Mouse (Mus musculus): ENCODE measurements around the gene Gmnc. TPM values are rescaled to one million over a fixed set of nuclear protein-coding genes. Genes with fewer than 3 reads are reported as not detected.

The Gmnc gene
- polyA plus RNA-seq, 1 experiment from 2014 or later = 0.06 TPM

GRCm38 (mm10) chr16:26985796-26986195, 5.7 kb downstream of the Gmnc start:
- 71% methylated on average over 1 of the region's 1 CpGs for WGBS
- Histone ChIP-seq H3K9ac (ENCODE audit: low read length) (no peak overlapping the region), H3K9me3 (replicated peaks; ENCODE audit: control insufficient read depth, low read length) (no peaks in the 10 kb centered on the region), H3K27me3 (ENCODE audit: control insufficient read depth, insufficient read depth, low read length) (no peaks in the 10 kb centered on the region), H3K4me3 (replicated peaks; ENCODE audit: low read length) (no peak overlapping the region), H3K4me1 (ENCODE audit: control insufficient read depth, insufficient read depth, low read length) (no peaks in the 10 kb centered on the region), H3K4me2 (ENCODE audit: low read depth, low read length) (no peak overlapping the region), H3K36me3 (ENCODE audit: control insufficient read depth, insufficient read depth, low read length) (no peaks in the 10 kb centered on the region), H3K27ac (ENCODE audit: low read length) (no peak overlapping the region)
- ATAC-seq (ENCODE audit: insufficient read depth, low FRiP score) = no peak

- Histone ChIP-seq H3K27me3 (ENCODE audit: control insufficient read depth, insufficient read depth, low read length) (no peaks in the 10 kb centered on the region), H3K36me3 (ENCODE audit: control insufficient read depth, insufficient read depth, low read length) (no peaks in the 10 kb centered on the region)
Measured at GRCm38 (mm10) chr16:26982112-26982511, 9.3 kb downstream of the Gmnc start.

GRCm38 (mm10) chr16:26967967-26968366, 23.5 kb downstream of the Gmnc start:
- Histone ChIP-seq H3K9me3 (replicated peaks; ENCODE audit: control insufficient read depth, low read length) (no peaks in the 10 kb centered on the region), H3K4me1 (ENCODE audit: control insufficient read depth, insufficient read depth, low read length) (0 out of 2 replicates have a peak, but pooled peaks cover 4% of the 10 kb centered on the region), H3K9ac (ENCODE audit: low read length) (peak overlapping the region; percentile 35; the same call in 1 of the 2 replicates), H3K4me2 (ENCODE audit: low read depth, low read length) (peak overlapping the region; percentile 56), H3K27ac (ENCODE audit: low read length) (no peak overlapping the region), H3K36me3 (ENCODE audit: control insufficient read depth, insufficient read depth, low read length) (no peaks in the 10 kb centered on the region), H3K4me3 (replicated peaks; ENCODE audit: low read length) (peak overlapping the region; percentile 30), H3K27me3 (ENCODE audit: control insufficient read depth, insufficient read depth, low read length) (peaks cover 4% of the 10 kb centered on the region; the same call in 1 of the 2 replicates)
- peak; percentile 66; the same call in 1 of the 2 replicates for ATAC-seq (ENCODE audit: insufficient read depth, low FRiP score)
- under 1% methylated on average over 28 of the region's 28 CpGs for WGBS

More at GRCm38 (mm10) chr16:26982112-26982511, 9.3 kb downstream of the Gmnc start:
- no peak overlapping the region for H3K9ac ChIP-seq (ENCODE audit: low read length)
- WGBS = 31% methylated on average over 3 of the region's 3 CpGs
- H3K4me1 ChIP-seq (ENCODE audit: control insufficient read depth, insufficient read depth, low read length) = no peaks in the 10 kb centered on the region
- H3K4me2 ChIP-seq (ENCODE audit: low read depth, low read length) = no peak overlapping the region
- ATAC-seq (ENCODE audit: insufficient read depth, low FRiP score) = no peak
- no peak overlapping the region for H3K4me3 ChIP-seq (replicated peaks; ENCODE audit: low read length)
- H3K9me3 ChIP-seq (replicated peaks; ENCODE audit: control insufficient read depth, low read length) = no peaks in the 10 kb centered on the region
- H3K27ac ChIP-seq (ENCODE audit: low read length) = no peak overlapping the region

GRCm38 (mm10) chr16:26966830-26967229, 24.6 kb downstream of the Gmnc start:
- 79% methylated on average over 2 of the region's 2 CpGs for WGBS
- Histone ChIP-seq H3K9ac (ENCODE audit: low read length) (no peak overlapping the region), H3K27ac (ENCODE audit: low read length) (no peak overlapping the region), H3K27me3 (ENCODE audit: control insufficient read depth, insufficient read depth, low read length) (peaks cover 4% of the 10 kb centered on the region; the same call in 1 of the 2 replicates), H3K4me1 (ENCODE audit: control insufficient read depth, insufficient read depth, low read length) (0 out of 2 replicates have a peak, but pooled peaks cover 4% of the 10 kb centered on the region), H3K4me3 (replicated peaks; ENCODE audit: low read length) (no peak overlapping the region), H3K4me2 (ENCODE audit: low read depth, low read length) (no peak overlapping the region), H3K9me3 (replicated peaks; ENCODE audit: control insufficient read depth, low read length) (no peaks in the 10 kb centered on the region), H3K36me3 (ENCODE audit: control insufficient read depth, insufficient read depth, low read length) (no peaks in the 10 kb centered on the region)
- no peak for ATAC-seq (ENCODE audit: insufficient read depth, low FRiP score)

- no peak overlapping the region for H3K9ac ChIP-seq (ENCODE audit: low read length)
- no peak for ATAC-seq (ENCODE audit: insufficient read depth, low FRiP score)
- no peaks in the 10 kb centered on the region for H3K36me3 ChIP-seq (ENCODE audit: control insufficient read depth, insufficient read depth, low read length)
- H3K9me3 ChIP-seq (replicated peaks; ENCODE audit: control insufficient read depth, low read length) = no peaks in the 10 kb centered on the region
- no peaks in the 10 kb centered on the region for H3K4me1 ChIP-seq (ENCODE audit: control insufficient read depth, insufficient read depth, low read length)
- H3K4me3 ChIP-seq (replicated peaks; ENCODE audit: low read length) = no peak overlapping the region
- H3K4me2 ChIP-seq (ENCODE audit: low read depth, low read length) = no peak overlapping the region
- H3K27ac ChIP-seq (ENCODE audit: low read length) = no peak overlapping the region
- H3K27me3 ChIP-seq (ENCODE audit: control insufficient read depth, insufficient read depth, low read length) = peaks cover 4% of the 10 kb centered on the region; the same call in 1 of the 2 replicates
Measured at GRCm38 (mm10) chr16:26961971-26962370, 29.5 kb downstream of the Gmnc start.

GRCm38 (mm10) chr16:26951601-26952000, 39.9 kb downstream of the Gmnc start:
- H3K4me3 ChIP-seq (replicated peaks; ENCODE audit: low read length) = no peak overlapping the region
- no peak for ATAC-seq (ENCODE audit: insufficient read depth, low FRiP score)
- H3K27me3 ChIP-seq (ENCODE audit: control insufficient read depth, insufficient read depth, low read length) = no peaks in the 10 kb centered on the region
- no peaks in the 10 kb centered on the region for H3K9me3 ChIP-seq (replicated peaks; ENCODE audit: control insufficient read depth, low read length)
- no peak overlapping the region for H3K27ac ChIP-seq (ENCODE audit: low read length)
- H3K4me1 ChIP-seq (ENCODE audit: control insufficient read depth, insufficient read depth, low read length) = no peaks in the 10 kb centered on the region
- H3K4me2 ChIP-seq (ENCODE audit: low read depth, low read length) = no peak overlapping the region
- no peaks in the 10 kb centered on the region for H3K36me3 ChIP-seq (ENCODE audit: control insufficient read depth, insufficient read depth, low read length)
- WGBS = 80% methylated on average over 3 of the region's 3 CpGs
- no peak overlapping the region for H3K9ac ChIP-seq (ENCODE audit: low read length)

- H3K27ac ChIP-seq (ENCODE audit: low read length) = no peak overlapping the region
- H3K4me2 ChIP-seq (ENCODE audit: low read depth, low read length) = no peak overlapping the region
- no peaks in the 10 kb centered on the region for H3K36me3 ChIP-seq (ENCODE audit: control insufficient read depth, insufficient read depth, low read length)
- ATAC-seq (ENCODE audit: insufficient read depth, low FRiP score) = no peak
- H3K4me1 ChIP-seq (ENCODE audit: control insufficient read depth, insufficient read depth, low read length) = no peaks in the 10 kb centered on the region
- WGBS = 34% methylated on average over 4 of the region's 4 CpGs
- H3K9me3 ChIP-seq (replicated peaks; ENCODE audit: control insufficient read depth, low read length) = no peaks in the 10 kb centered on the region
- H3K4me3 ChIP-seq (replicated peaks; ENCODE audit: low read length) = no peak overlapping the region
- H3K27me3 ChIP-seq (ENCODE audit: control insufficient read depth, insufficient read depth, low read length) = no peaks in the 10 kb centered on the region
- no peak overlapping the region for H3K9ac ChIP-seq (ENCODE audit: low read length)
Measured at GRCm38 (mm10) chr16:26950209-26950608, 41.2 kb downstream of the Gmnc start.

GRCm38 (mm10) chr16:26903968-26904367, 87.5 kb downstream of the Gmnc start:
- ATAC-seq (ENCODE audit: insufficient read depth, low FRiP score) = no peak
- H3K4me1 ChIP-seq (ENCODE audit: control insufficient read depth, insufficient read depth, low read length) = no peaks in the 10 kb centered on the region
- no peak overlapping the region for H3K27ac ChIP-seq (ENCODE audit: low read length)
- H3K9ac ChIP-seq (ENCODE audit: low read length) = no peak overlapping the region
- H3K4me2 ChIP-seq (ENCODE audit: low read depth, low read length) = no peak overlapping the region
- no peak overlapping the region for H3K4me3 ChIP-seq (replicated peaks; ENCODE audit: low read length)
- H3K27me3 ChIP-seq (ENCODE audit: control insufficient read depth, insufficient read depth, low read length) = no peaks in the 10 kb centered on the region
- H3K9me3 ChIP-seq (replicated peaks; ENCODE audit: control insufficient read depth, low read length) = no peaks in the 10 kb centered on the region
- no peaks in the 10 kb centered on the region for H3K36me3 ChIP-seq (ENCODE audit: control insufficient read depth, insufficient read depth, low read length)
- WGBS = 80% methylated on average over 1 of the region's 1 CpGs

GRCm38 (mm10) chr16:26901471-26901870, 90.0 kb downstream of the Gmnc start:
- Histone ChIP-seq H3K9me3 (replicated peaks; ENCODE audit: control insufficient read depth, low read length) (no peaks in the 10 kb centered on the region), H3K36me3 (ENCODE audit: control insufficient read depth, insufficient read depth, low read length) (no peaks in the 10 kb centered on the region), H3K27me3 (ENCODE audit: control insufficient read depth, insufficient read depth, low read length) (no peaks in the 10 kb centered on the region), H3K4me1 (ENCODE audit: control insufficient read depth, insufficient read depth, low read length) (no peaks in the 10 kb centered on the region), H3K27ac (ENCODE audit: low read length) (no peak overlapping the region), H3K4me3 (replicated peaks; ENCODE audit: low read length) (no peak overlapping the region), H3K9ac (ENCODE audit: low read length) (no peak overlapping the region), H3K4me2 (ENCODE audit: low read depth, low read length) (no peak overlapping the region)
- WGBS = 14% methylated on average over 4 of the region's 4 CpGs
- no peak for ATAC-seq (ENCODE audit: insufficient read depth, low FRiP score)

- H3K4me3 ChIP-seq (replicated peaks; ENCODE audit: low read length) = no peak overlapping the region
- no peaks in the 10 kb centered on the region for H3K9me3 ChIP-seq (replicated peaks; ENCODE audit: control insufficient read depth, low read length)
- no peaks in the 10 kb centered on the region for H3K36me3 ChIP-seq (ENCODE audit: control insufficient read depth, insufficient read depth, low read length)
- no peak overlapping the region for H3K27ac ChIP-seq (ENCODE audit: low read length)
- H3K27me3 ChIP-seq (ENCODE audit: control insufficient read depth, insufficient read depth, low read length) = no peaks in the 10 kb centered on the region
- H3K4me2 ChIP-seq (ENCODE audit: low read depth, low read length) = no peak overlapping the region
- 46% methylated on average over 4 of the region's 4 CpGs for WGBS
- no peaks in the 10 kb centered on the region for H3K4me1 ChIP-seq (ENCODE audit: control insufficient read depth, insufficient read depth, low read length)
- no peak overlapping the region for H3K9ac ChIP-seq (ENCODE audit: low read length)
- ATAC-seq (ENCODE audit: insufficient read depth, low FRiP score) = no peak
Measured at GRCm38 (mm10) chr16:26886337-26886736, 105.1 kb downstream of the Gmnc start.
